Mouse (Mus musculus): ENCODE measurements around the gene Rnaset2a. TPM values are rescaled to one million over a fixed set of nuclear protein-coding genes. Genes with fewer than 3 reads are reported as not detected.
"Not testable (repeated sequence)": the region's sequence is repeated elsewhere in the genome, so short reads cannot be mapped to it uniquely, and the experiment has no call there.

Rnaset2a gene
- polyA plus RNA-seq, 1 experiment, result 50.6 TPM

GRCm38 (mm10) chr17:8116378-8116777, 31.5 kb downstream of the Rnaset2a start:
- not testable (repeated sequence) for H3K4me3 ChIP-seq (replicated peaks; ENCODE audit: extremely low read depth, low read depth, low read length); DNase-seq; H3K4me1 ChIP-seq (ENCODE audit: control insufficient read depth, insufficient read depth, low read length)
- 14% methylated on average over 8 of the region's 11 CpGs for WGBS

- not testable (repeated sequence) for DNase-seq; H3K4me3 ChIP-seq (replicated peaks; ENCODE audit: extremely low read depth, low read depth, low read length); H3K4me1 ChIP-seq (ENCODE audit: control insufficient read depth, insufficient read depth, low read length)
- WGBS, result no CpG with 5 or more reads among the region's 1 CpGs
These were observed 35.7 kb downstream of the Rnaset2a start for GRCm38 (mm10) chr17:8112199-8112598.

GRCm38 (mm10) chr17:8101297-8101609, 46.6 kb downstream of the Rnaset2a start:
- H3K4me1 ChIP-seq (ENCODE audit: control insufficient read depth, insufficient read depth, low read length); H3K4me3 ChIP-seq (replicated peaks; ENCODE audit: extremely low read depth, low read depth, low read length); DNase-seq: not testable (repeated sequence)
- 57% methylated on average over 3 of the region's 6 CpGs for WGBS

DNA sequence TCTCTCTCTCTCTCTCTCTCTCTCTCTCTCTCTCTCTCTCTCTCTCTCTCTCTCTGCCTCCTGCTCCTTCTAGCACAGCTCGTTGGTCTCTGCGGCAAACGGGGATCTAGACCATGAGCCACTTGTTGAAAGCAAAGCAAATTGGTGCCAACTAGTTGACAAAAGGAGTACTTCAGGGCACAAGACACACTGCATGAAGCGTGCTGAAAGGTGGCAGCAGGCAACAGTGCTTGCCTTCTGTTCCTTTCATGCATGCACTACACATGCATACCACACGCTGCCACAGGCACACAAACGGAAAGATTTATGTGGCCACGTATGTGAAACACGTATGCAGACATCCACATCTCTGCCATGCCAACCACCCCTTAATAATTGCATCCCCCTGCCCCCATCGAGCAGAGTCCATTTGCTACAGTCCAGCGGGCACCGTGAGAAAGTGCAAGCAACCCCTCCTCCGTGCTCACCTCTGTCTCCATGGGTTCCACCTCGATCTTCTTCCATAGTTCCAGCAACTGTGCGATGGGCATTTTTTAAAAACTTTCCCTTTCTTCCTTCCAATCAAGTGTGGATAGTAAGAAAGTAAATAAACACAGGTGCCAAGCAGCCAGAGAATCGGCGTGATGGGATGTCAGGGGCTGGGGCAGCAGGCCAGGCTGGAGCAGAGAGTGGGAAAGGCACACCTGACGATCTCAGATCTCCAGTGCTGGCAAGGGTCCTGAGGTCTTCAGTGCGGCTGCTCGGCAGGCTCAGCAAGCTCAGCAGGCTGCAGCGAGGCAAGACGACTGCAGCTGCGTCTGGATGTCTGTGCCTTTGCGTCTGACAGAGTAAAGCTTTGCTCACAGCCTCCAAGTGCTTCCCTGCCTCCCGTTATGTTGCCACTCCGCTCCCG, 47.2 kb downstream of the Rnaset2a start:
- not testable (repeated sequence) for DNase-seq; H3K4me3 ChIP-seq (replicated peaks; ENCODE audit: extremely low read depth, low read depth, low read length); H3K4me1 ChIP-seq (ENCODE audit: control insufficient read depth, insufficient read depth, low read length)
- WGBS, result 50% methylated on average over 7 of the region's 26 CpGs

DNA sequence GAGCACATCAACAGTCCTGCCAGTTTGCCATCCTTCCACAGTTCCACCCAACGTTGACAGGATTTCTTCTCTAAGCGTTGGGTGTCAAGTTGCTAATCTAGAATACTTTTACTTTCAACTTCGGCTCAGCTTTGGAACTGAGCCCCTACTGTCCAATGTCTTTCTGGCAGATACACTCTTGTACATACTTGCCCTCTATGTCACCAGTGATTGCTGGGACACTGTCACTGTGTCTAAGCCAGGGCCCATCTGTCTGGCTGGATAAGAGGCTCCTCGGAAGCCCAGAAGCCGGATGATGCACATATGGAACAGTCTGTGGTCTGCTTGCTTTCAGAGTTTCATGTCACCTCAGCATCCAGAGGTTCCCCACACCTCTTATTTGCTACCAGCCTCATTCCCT, 51.7 kb downstream of the Rnaset2a start:
- WGBS, result 45% methylated on average over 4 of the region's 5 CpGs
- not testable (repeated sequence) for H3K4me3 ChIP-seq (replicated peaks; ENCODE audit: extremely low read depth, low read depth, low read length); H3K4me1 ChIP-seq (ENCODE audit: control insufficient read depth, insufficient read depth, low read length); DNase-seq

DNA sequence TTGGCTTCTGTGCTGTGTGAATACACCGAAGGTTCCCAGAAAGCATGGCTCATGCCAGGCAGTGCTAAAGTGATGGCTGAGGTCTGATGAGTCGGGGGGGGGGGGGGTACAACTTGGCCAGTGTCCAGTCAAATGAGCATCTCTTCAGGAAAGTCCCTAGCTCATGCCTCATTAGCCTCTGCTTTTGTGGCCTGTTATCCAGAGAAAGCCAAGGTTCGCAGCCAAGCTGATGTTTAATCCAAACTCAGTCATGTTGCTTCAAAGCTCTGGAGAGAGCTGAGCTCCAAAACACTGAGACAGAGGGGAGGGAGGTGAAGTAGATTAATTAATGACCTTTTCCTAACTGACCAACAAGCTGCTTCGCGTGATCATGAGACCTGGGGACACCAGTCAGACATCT, 52.2 kb downstream of the Rnaset2a start:
- not testable (repeated sequence) for H3K4me3 ChIP-seq (replicated peaks; ENCODE audit: extremely low read depth, low read depth, low read length); H3K4me1 ChIP-seq (ENCODE audit: control insufficient read depth, insufficient read depth, low read length); DNase-seq
- 57% methylated on average over 3 of the region's 5 CpGs for WGBS

GRCm38 (mm10) chr17:8092537-8093526, 55.1 kb downstream of the Rnaset2a start:
- WGBS, result 65% methylated on average over 4 of the region's 18 CpGs
- not testable (repeated sequence) for H3K4me1 ChIP-seq (ENCODE audit: control insufficient read depth, insufficient read depth, low read length); DNase-seq; H3K4me3 ChIP-seq (replicated peaks; ENCODE audit: extremely low read depth, low read depth, low read length)

- not testable (repeated sequence) for H3K4me3 ChIP-seq (replicated peaks; ENCODE audit: extremely low read depth, low read depth, low read length); H3K4me1 ChIP-seq (ENCODE audit: control insufficient read depth, insufficient read depth, low read length); DNase-seq
- 91% methylated on average over 14 of the region's 14 CpGs for WGBS
These were observed 56.6 kb downstream of the Rnaset2a start for GRCm38 (mm10) chr17:8091320-8091719.

- 63% methylated on average over 2 of the region's 2 CpGs for WGBS
- not testable (repeated sequence) for H3K4me1 ChIP-seq (ENCODE audit: control insufficient read depth, insufficient read depth, low read length); H3K4me3 ChIP-seq (replicated peaks; ENCODE audit: extremely low read depth, low read depth, low read length); DNase-seq
These were observed 78.0 kb downstream of the Rnaset2a start for GRCm38 (mm10) chr17:8069847-8070246.

Other genes with a start within 250 kb of the Rnaset2a start
- gene Tagap, start 222.1 kb downstream of the Rnaset2a start, polyA plus RNA-seq (2012; rRNA removed), result 2.6 and 3.5 TPM in 2 replicates
- 76.2 and 115 TPM in 2 replicates for gene Rsph3a, start 202.5 kb downstream of the Rnaset2a start, polyA plus RNA-seq (2012; rRNA removed)
- gene Gm49673, start 309 bp downstream of the Rnaset2a start, polyA plus RNA-seq (2012; rRNA removed), result 1.7 and 2.9 TPM in 2 replicates
- gene Fgfr1op, start 17.4 kb upstream of the Rnaset2a start, polyA plus RNA-seq (2012; rRNA removed), result 1.7 and 3.4 TPM in 2 replicates
- 2.4 and 4.8 TPM in 2 replicates for gene Ccr6, start 87.9 kb upstream of the Rnaset2a start, polyA plus RNA-seq (2012; rRNA removed)
- gene Mpc1, start 134.8 kb upstream of the Rnaset2a start, polyA plus RNA-seq (2012; rRNA removed), result 68.3 and 103 TPM in 2 replicates
- gene Sft2d1, start 163.0 kb upstream of the Rnaset2a start, polyA plus RNA-seq (2012; rRNA removed), result 74.2 and 78.1 TPM in 2 replicates
- gene Prr18, start 189.4 kb upstream of the Rnaset2a start, polyA plus RNA-seq (2012; rRNA removed), result 14.4 and 16.1 TPM in 2 replicates
- gene T2, start 207.9 kb upstream of the Rnaset2a start, polyA plus RNA-seq (2012; rRNA removed), result 3.5 and 3.7 TPM in 2 replicates